In genomic region chr3:137938608-137939007, GRCm38 (mm10) we compare ENCODE assay signal across 8 mouse cellular contexts. TPM values are rescaled to one million over a fixed set of nuclear protein-coding genes. Genes with fewer than 3 reads are reported as not detected.
DNase-seq lines count a peak whose midpoint lies in the region; ATAC-seq and TF ChIP-seq lines count a peak whose summit lies in the region.

No protein-coding gene starts in this region.

- 40% methylated on average over 6 of the region's 6 CpGs for WGBS in forebrain, embryonic 10.5 days
- 39% methylated on average over 6 of the region's 6 CpGs for WGBS in hindbrain, embryonic 11.5 days
- 50% methylated on average over 6 of the region's 6 CpGs for WGBS in liver, adult 2 months
- WGBS in neural tube, embryonic 11.5 days: 52% methylated on average over 6 of the region's 6 CpGs
- WGBS in thymus, adult 2 months: 96% methylated on average over 6 of the region's 6 CpGs

- H3K79me2 ChIP-seq in liver, adult 2 months (ENCODE audit: control insufficient read depth, insufficient read depth, low read length): no peaks in the 10 kb centered on the region

- no peaks in the 10 kb centered on the region for H3K36me3 ChIP-seq in forebrain, embryonic 10.5 days (replicated peaks)
- H3K36me3 ChIP-seq in hindbrain, embryonic 11.5 days (ENCODE audit: control insufficient read depth, insufficient read depth, low read length): no peaks in the 10 kb centered on the region
- H3K36me3 ChIP-seq in liver, adult 2 months (ENCODE audit: control insufficient read depth, insufficient read depth, low read length): no peaks in the 10 kb centered on the region
- no peaks in the 10 kb centered on the region for H3K36me3 ChIP-seq in neural tube, embryonic 11.5 days (ENCODE audit: control insufficient read depth, insufficient read depth, low read length)
- H3K36me3 ChIP-seq in thymus, adult 2 months (ENCODE audit: control insufficient read depth, insufficient read depth, low read length): peaks cover 45% of the 10 kb centered on the region

- peaks cover 26% of the 10 kb centered on the region for H3K4me1 ChIP-seq in forebrain, embryonic 10.5 days
- no peaks in the 10 kb centered on the region for H3K4me1 ChIP-seq in hindbrain, embryonic 11.5 days (replicated peaks; ENCODE audit: control insufficient read depth, insufficient read depth, low read length)
- no peaks in the 10 kb centered on the region for H3K4me1 ChIP-seq in liver, adult 2 months (ENCODE audit: control insufficient read depth, insufficient read depth, low read length)
- H3K4me1 ChIP-seq in neural tube, embryonic 11.5 days (ENCODE audit: control insufficient read depth, insufficient read depth, low read length): peaks cover 3% of the 10 kb centered on the region; the same call in 1 of the 2 replicates
- no peaks in the 10 kb centered on the region for H3K4me1 ChIP-seq in thymus, adult 2 months (replicated peaks; ENCODE audit: control insufficient read depth, insufficient read depth, low read length)

- ATAC-seq in hindbrain, embryonic 11.5 days (ENCODE audit: low FRiP score): peak; percentile 70; the same call in 1 of the 2 replicates
- no peak for ATAC-seq in neural tube, embryonic 11.5 days (ENCODE audit: insufficient read depth, low FRiP score, low TSS enrichment)

- peak; percentile 20 to 29 for DNase-seq in cerebellum, adult 18-20 months
- no peak for DNase-seq in cerebellum, adult 9-11 months
- DNase-seq in WW6 (ENCODE audit: low read depth, low spot score): peak; percentile 60
- peak; percentile 49 for DNase-seq in forebrain, embryonic 10.5 days (ENCODE audit: extremely low spot score, low spot score)
- DNase-seq in hindbrain, embryonic 11.5 days (ENCODE audit: low spot score): peak; percentile 67
- no peak for DNase-seq in liver, adult 2 months (ENCODE audit: extremely low read depth, low read depth, low spot score)
- peak; percentile 47 for DNase-seq in neural tube, embryonic 11.5 days (ENCODE audit: low spot score)
- DNase-seq in thymus, adult 2 months: no peak

- peak overlapping the region; percentile 26; the same call in 1 of the 2 replicates for H3K4me3 ChIP-seq in forebrain, embryonic 10.5 days
- no peak overlapping the region for H3K4me3 ChIP-seq in hindbrain, embryonic 11.5 days (ENCODE audit: low read depth, low read length)
- no peak overlapping the region for H3K4me3 ChIP-seq in liver, adult 2 months (ENCODE audit: insufficient read depth, low read depth, low read length)
- H3K4me3 ChIP-seq in neural tube, embryonic 11.5 days (ENCODE audit: low read depth, low read length): no peak overlapping the region
- H3K4me3 ChIP-seq in thymus, adult 2 months (ENCODE audit: control insufficient read depth, insufficient read depth, low read length): no peak overlapping the region

- no peak for TF ChIP-seq POLR2A in liver, adult 2 months (IDR thresholded peaks at IDR 0.05; ENCODE audit: extremely low read depth, insufficient read depth, low read length)
- no peak for TF ChIP-seq POLR2A in thymus, adult 2 months (IDR thresholded peaks at IDR 0.05; ENCODE audit: control insufficient read depth, extremely low read depth, insufficient read depth, low read length, poor library complexity)

- no peaks in the 10 kb centered on the region; the same call in 1 of the 2 replicates for H3K9me3 ChIP-seq in forebrain, embryonic 10.5 days
- no peaks in the 10 kb centered on the region for H3K9me3 ChIP-seq in hindbrain, embryonic 11.5 days (ENCODE audit: control insufficient read depth, low read length)
- H3K9me3 ChIP-seq in neural tube, embryonic 11.5 days (ENCODE audit: control insufficient read depth, low read length): no peaks in the 10 kb centered on the region

- no peak overlapping the region for H3K9ac ChIP-seq in hindbrain, embryonic 11.5 days (ENCODE audit: low read depth, low read length)
- H3K9ac ChIP-seq in liver, adult 2 months (ENCODE audit: low read depth, low read length): no peak overlapping the region
- no peak overlapping the region for H3K9ac ChIP-seq in neural tube, embryonic 11.5 days (ENCODE audit: low read length)

- TF ChIP-seq CTCF in liver, adult 2 months (IDR thresholded peaks at IDR 0.05; ENCODE audit: low read depth, low read length): peak; percentile 31; the same call in 1 of the 2 replicates
- TF ChIP-seq CTCF in thymus, adult 2 months (IDR thresholded peaks at IDR 0.05; ENCODE audit: borderline replicate concordance, control insufficient read depth, extremely low read depth, insufficient read depth, low read length, poor library complexity): no peak

- no peak overlapping the region for H3K4me2 ChIP-seq in hindbrain, embryonic 11.5 days (replicated peaks; ENCODE audit: low read depth, low read length)
- H3K4me2 ChIP-seq in neural tube, embryonic 11.5 days (ENCODE audit: low read depth): no peak overlapping the region

- 0 out of 2 replicates have a peak overlapping the region, but pooled peaks have one; percentile 22 for H3K27ac ChIP-seq in forebrain, embryonic 10.5 days
- no peak overlapping the region for H3K27ac ChIP-seq in hindbrain, embryonic 11.5 days (ENCODE audit: low read depth, low read length)
- no peak overlapping the region for H3K27ac ChIP-seq in liver, adult 2 months (replicated peaks; ENCODE audit: insufficient read depth, low read depth, low read length)
- H3K27ac ChIP-seq in neural tube, embryonic 11.5 days (ENCODE audit: low read depth, low read length): no peak overlapping the region
- H3K27ac ChIP-seq in thymus, adult 2 months (ENCODE audit: control insufficient read depth, insufficient read depth, low read length): no peak overlapping the region; the same call in 1 of the 2 replicates

- no peaks in the 10 kb centered on the region for H3K27me3 ChIP-seq in forebrain, embryonic 10.5 days (ENCODE audit: poor library complexity, severe bottlenecking)
- no peaks in the 10 kb centered on the region for H3K27me3 ChIP-seq in hindbrain, embryonic 11.5 days (ENCODE audit: control insufficient read depth, insufficient read depth, low read length)
- no peaks in the 10 kb centered on the region for H3K27me3 ChIP-seq in liver, adult 2 months (ENCODE audit: control insufficient read depth, insufficient read depth, low read length)
- no peaks in the 10 kb centered on the region for H3K27me3 ChIP-seq in neural tube, embryonic 11.5 days (ENCODE audit: control insufficient read depth, insufficient read depth, low read length)
- no peaks in the 10 kb centered on the region for H3K27me3 ChIP-seq in thymus, adult 2 months (ENCODE audit: control insufficient read depth, insufficient read depth, low read length)

RNA-seq across cellular contexts. Expression of gene Lamtor3, which starts 20.3 kb away (rescaled TPM):
- 90.1 and 92.3 TPM in 2 replicates for polyA plus RNA-seq in forebrain, embryonic 10.5 days (2016; fragmentation: Nextera tagmentation; extraction: Ambion mirVana)
- polyA plus RNA-seq in hindbrain, embryonic 11.5 days (2014; fragmentation: Nextera tagmentation; extraction: Ambion mirVana): 96.9 and 103 TPM in 2 replicates
- 24.5 and 26.8 TPM in 2 replicates for total RNA-seq in liver, adult 2 months (2014; rRNA removed)
- 10.8 and 11.1 TPM in 2 replicates for polyA plus RNA-seq in liver, adult 2 months (2012; rRNA removed)
- polyA plus RNA-seq in neural tube, embryonic 11.5 days (2014; fragmentation: Nextera tagmentation; extraction: Ambion mirVana): 94.8 and 97.7 TPM in 2 replicates
- polyA plus RNA-seq in thymus, adult 2 months (2012; rRNA removed): 39.0 and 45.9 TPM in 2 replicates

RNA-seq across cellular contexts. Expression of gene Dapp1, which starts 42.7 kb away (rescaled TPM):
- polyA plus RNA-seq in forebrain, embryonic 10.5 days (2016; fragmentation: Nextera tagmentation; extraction: Ambion mirVana): 2.2 and 3.5 TPM in 2 replicates
- polyA plus RNA-seq in hindbrain, embryonic 11.5 days (2014; fragmentation: Nextera tagmentation; extraction: Ambion mirVana): 2.6 and 3.7 TPM in 2 replicates
- 1.4 and 1.6 TPM in 2 replicates for total RNA-seq in liver, adult 2 months (2014; rRNA removed)
- polyA plus RNA-seq in liver, adult 2 months (2012; rRNA removed): 0.32 and 0.59 TPM in 2 replicates
- 1.6 and 2.6 TPM in 2 replicates for polyA plus RNA-seq in neural tube, embryonic 11.5 days (2014; fragmentation: Nextera tagmentation; extraction: Ambion mirVana)
- 13.9 and 16.0 TPM in 2 replicates for polyA plus RNA-seq in thymus, adult 2 months (2012; rRNA removed)

Comparison
In these comparisons a context has a peak if more than half of its experiments do, and no peak if none do; other contexts are left out.
1. DNase-seq: peak in cerebellum, adult 18-20 months (2 of 2), WW6 (single experiment), forebrain, embryonic 10.5 days (single experiment), hindbrain, embryonic 11.5 days (single experiment) and neural tube, embryonic 11.5 days (single experiment); none in cerebellum, adult 9-11 months (single experiment), liver, adult 2 months (single experiment) and thymus, adult 2 months (single experiment).